Mouse (Mus musculus): ENCODE results near the gene Adh7. TPM values are rescaled to one million over a fixed set of nuclear protein-coding genes. Genes with fewer than 3 reads are reported as not detected.

Adh7 gene
- total RNA-seq, 1 experiment from 2014 or later = not detected

- ATAC-seq (replicated peaks; ENCODE audit: insufficient number of reproducible peaks, low FRiP score, low TSS enrichment, poor library complexity, severe bottlenecking) = no peak
Measured at GRCm38 (mm10) chr3:138244338-138244874, 26.8 kb downstream of the Adh7 start.

DNA sequence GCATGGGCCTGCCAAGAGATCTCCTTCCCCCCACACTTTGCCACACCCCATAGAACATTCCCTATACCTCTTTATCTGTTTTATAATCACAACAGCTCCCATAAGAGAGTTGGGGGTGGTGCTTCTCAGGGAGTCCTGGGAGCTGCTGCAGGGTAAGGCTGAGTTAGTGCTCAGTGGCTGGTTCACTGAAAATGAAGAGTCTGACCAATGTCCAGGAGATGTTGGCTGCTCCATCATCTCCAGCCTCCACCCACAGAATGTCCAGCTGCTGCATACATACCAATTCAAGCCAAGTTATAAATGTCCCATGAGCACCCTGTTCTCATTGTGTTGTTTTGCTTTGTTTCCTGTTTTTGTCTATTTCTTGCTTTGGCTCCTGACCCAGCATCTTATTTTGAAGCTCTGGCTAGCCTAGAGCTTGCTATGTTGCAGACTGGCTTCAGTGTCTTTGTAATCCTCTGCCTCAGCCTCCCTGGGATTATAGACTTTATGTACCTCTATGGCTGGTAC, 29.0 kb downstream of the Adh7 start:
- ATAC-seq (replicated peaks; ENCODE audit: insufficient number of reproducible peaks, low FRiP score, low TSS enrichment, poor library complexity, severe bottlenecking) = no peak

DNA sequence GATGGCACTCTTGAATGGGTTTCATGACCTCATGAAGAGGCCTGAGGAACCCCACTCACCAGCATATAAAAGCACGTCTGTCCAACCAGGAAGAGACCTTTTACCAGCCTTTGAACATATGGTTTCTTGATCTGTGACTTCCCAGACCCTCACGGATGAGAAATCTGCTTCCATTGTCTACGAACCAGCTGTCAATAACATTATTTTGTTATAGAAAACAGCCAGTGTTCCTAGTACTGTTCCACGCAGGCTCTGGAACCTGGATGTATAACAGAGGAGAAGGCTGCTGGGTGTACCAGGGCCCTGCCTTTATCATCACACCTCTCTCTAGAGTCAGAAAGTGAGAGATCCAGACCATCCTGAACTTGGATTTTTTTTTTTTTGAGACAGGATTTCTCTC, 29.7 kb downstream of the Adh7 start:
- ATAC-seq (replicated peaks; ENCODE audit: insufficient number of reproducible peaks, low FRiP score, low TSS enrichment, poor library complexity, severe bottlenecking) = no peak

DNA sequence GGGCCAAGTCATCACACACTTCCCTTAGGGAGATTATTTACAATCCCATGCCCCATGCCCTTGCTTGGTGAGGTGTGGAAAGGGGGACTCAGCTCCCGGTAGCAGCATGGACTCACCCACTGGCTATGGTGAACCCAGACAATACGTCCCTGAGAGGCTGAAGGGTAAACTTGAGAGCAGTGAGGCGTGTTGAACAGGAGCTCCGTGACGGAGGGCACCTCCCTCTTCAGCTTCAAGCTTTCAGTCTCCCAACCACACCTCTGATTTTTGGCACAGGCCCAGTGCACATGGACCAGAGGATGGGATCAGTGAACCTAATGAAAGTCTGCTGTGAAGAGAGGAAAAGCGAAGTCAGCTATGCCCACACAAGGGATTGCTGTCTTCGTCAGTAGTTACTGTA, 30.5 kb downstream of the Adh7 start:
- ATAC-seq (replicated peaks; ENCODE audit: insufficient number of reproducible peaks, low FRiP score, low TSS enrichment, poor library complexity, severe bottlenecking) = no peak

DNA sequence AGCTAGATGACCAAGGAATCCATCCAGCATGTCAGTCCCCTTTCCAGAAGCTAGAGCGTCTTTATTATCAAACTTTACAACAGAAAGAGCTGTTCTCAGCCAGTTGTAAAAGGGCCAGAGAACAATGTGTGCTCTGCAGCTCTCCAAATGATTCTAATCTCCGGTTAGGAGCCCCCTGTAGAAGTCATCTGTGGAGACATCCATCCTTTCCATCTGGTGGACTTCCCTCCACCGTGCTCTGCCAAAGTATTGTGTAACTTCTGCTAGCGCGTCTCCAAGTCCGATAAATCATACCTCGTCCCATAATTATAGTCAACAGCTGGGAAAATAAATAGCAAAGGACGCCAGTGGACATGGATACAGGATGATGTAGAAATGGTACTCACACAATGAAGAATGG, 31.2 kb downstream of the Adh7 start:
- ATAC-seq (replicated peaks; ENCODE audit: insufficient number of reproducible peaks, low FRiP score, low TSS enrichment, poor library complexity, severe bottlenecking) = no peak

DNA sequence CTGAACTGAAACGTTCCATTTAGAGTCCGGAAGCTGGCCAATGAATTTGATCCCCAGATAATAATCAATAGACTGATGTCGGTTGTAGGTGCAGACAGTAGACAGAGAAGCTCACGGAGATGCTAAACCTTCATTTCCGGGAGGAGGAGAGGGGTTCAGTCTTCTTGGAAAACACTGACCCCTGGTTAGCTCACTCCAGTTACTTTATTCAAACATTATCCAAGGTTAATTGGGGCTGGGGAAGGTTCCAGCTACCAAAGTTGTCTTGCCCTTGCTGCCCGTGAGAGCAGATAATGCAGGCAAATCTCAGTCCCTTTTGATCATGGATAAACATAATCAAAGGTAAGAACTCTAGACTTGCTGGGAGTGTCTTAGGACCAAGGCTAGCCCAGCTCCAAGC, 33.6 kb downstream of the Adh7 start:
- ATAC-seq (replicated peaks; ENCODE audit: insufficient number of reproducible peaks, low FRiP score, low TSS enrichment, poor library complexity, severe bottlenecking) = no peak

GRCm38 (mm10) chr3:138254205-138254604, 36.6 kb downstream of the Adh7 start:
- no peak for ATAC-seq (replicated peaks; ENCODE audit: insufficient number of reproducible peaks, low FRiP score, low TSS enrichment, poor library complexity, severe bottlenecking)

GRCm38 (mm10) chr3:138255366-138255765, 37.8 kb downstream of the Adh7 start:
- no peak for ATAC-seq (replicated peaks; ENCODE audit: insufficient number of reproducible peaks, low FRiP score, low TSS enrichment, poor library complexity, severe bottlenecking)

DNA sequence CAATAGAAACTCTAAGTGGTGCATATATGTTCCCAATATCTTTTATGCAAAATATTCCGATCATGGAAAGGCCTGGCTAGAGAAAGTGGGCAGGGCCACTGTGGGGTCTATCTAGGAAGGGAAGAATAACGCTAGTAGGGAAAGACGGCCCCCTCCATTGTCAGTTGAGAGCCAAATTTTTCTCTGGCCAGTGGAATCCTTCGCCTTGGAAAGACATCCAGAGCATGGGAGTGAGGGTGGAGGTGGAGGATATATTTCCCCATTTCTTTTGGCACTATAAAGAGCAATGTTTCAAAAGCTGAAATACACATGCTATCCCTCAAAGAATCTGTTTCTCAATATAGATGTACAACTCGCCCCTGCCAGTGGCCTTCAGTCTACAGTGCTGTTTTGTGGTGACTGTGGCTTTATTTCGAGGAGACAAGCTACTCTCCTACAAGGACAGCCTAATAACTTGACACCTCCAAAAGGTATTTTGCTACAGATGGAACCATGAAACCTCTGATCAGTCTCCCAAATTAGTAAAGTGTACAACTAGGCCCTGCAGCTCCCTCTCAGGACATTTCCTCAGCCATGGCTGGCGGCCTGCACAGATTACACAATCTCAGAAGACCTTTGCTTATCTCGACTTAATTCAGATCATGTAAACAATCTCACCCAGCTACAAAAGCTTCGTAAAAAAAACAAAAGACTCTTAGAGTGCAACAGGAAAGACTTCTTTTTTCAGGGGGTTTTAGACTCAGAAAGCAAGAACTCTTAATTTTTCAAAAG, 38.4 kb downstream of the Adh7 start:
- no peak for ATAC-seq (replicated peaks; ENCODE audit: insufficient number of reproducible peaks, low FRiP score, low TSS enrichment, poor library complexity, severe bottlenecking)

- no peak for ATAC-seq (replicated peaks; ENCODE audit: insufficient number of reproducible peaks, low FRiP score, low TSS enrichment, poor library complexity, severe bottlenecking)
Measured at GRCm38 (mm10) chr3:138260721-138261669, 43.4 kb downstream of the Adh7 start, which contains the start of gene Adh1. Gene Adh1 (plus strand): TSS chr3:138260991.

- no peak for ATAC-seq (replicated peaks; ENCODE audit: insufficient number of reproducible peaks, low FRiP score, low TSS enrichment, poor library complexity, severe bottlenecking)
Measured at GRCm38 (mm10) chr3:138262568-138262967, 45.0 kb downstream of the Adh7 start.

DNA sequence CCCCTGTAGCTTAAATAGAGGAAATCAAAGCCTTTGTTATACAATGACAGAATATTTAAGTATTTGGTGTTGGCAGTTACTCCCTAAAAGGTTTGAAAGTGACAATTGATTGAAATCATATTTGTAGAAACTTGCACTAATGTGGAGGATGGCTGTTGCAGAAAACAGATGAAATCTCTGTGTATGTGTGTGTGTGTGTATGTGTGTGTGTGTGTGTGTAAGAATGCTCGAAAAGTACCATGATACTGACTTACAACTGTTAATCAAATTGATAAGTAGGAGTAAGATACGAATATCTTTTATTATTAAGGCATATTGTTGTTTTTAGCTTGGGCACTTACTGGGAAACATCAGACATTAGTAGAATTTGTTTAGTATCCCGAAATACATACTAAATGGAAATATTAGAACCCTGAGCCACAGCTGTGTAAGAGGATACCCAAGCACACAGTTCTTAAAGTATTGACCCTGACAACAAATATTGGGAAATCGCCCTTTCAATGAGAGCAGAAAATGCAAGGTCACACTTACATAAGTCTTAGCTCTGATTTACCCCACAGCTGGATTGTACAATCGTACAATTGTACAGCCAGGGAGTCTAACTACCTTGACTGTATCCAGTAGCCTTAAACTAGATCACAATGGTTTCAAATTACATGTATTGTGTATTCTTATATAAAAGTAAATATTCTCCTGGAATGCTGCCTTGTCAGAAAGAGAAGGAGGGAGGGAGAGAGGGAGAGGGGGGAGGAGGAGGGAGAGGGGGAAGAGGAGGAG, 45.8 kb downstream of the Adh7 start:
- ATAC-seq (replicated peaks; ENCODE audit: insufficient number of reproducible peaks, low FRiP score, low TSS enrichment, poor library complexity, severe bottlenecking) = no peak

DNA sequence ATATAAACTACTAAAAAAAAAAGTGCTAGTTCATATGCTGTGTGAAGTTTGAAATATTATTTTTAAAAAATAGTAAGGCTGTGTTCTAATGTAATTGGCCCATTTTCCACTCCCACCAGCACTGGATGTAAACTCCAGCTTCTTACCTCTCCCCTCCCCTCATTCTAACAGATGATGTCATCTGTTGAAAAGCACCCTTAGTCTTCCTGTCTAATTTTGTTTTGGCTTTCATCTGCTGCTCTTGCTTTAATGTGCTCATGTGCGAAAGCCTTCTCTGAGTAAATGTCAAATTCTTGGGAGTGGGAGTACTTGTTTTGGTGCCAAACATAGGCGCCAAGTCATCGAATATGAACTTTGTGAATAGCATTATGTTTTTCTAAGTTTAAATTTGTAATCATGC, 47.1 kb downstream of the Adh7 start:
- ATAC-seq (replicated peaks; ENCODE audit: insufficient number of reproducible peaks, low FRiP score, low TSS enrichment, poor library complexity, severe bottlenecking) = no peak

DNA sequence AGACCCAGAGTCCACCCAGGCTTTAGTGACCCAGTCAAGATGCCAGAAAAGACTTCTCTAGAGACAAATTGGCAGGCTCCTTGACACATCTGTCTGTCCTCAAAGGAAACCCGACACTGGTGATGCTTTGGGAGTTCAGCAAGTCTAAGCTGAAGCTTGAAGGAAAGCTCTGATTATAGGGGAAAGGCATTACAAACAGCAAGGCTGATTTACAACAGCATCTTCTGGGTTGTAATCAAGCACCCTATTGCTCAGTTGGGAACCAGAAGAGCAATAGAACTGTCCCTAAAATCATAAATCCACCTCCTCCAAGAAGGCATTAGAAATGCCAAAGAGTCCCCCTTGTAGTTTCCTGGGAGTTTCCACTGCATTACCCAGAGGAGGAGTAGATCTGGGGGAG, 52.9 kb downstream of the Adh7 start:
- ATAC-seq (replicated peaks; ENCODE audit: insufficient number of reproducible peaks, low FRiP score, low TSS enrichment, poor library complexity, severe bottlenecking) = no peak

DNA sequence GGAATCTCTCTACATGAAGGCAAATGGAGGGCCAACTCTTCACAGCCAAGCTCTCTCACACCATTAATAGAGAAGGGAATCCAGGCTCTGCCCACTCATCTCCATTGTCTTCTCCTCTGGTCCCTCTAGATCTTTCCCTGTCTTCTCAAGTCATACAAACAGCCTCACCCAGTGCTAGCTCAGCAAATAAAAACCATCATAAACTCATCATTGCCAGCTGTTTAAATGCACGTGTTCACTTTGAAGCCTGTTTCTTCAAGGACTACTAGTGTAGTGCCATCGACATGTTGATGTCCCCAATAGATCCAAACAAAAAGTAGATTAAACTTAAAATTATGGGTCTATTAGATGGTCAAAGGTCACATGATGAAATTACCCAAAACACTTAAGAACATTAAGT, 53.7 kb downstream of the Adh7 start:
- ATAC-seq (replicated peaks; ENCODE audit: insufficient number of reproducible peaks, low FRiP score, low TSS enrichment, poor library complexity, severe bottlenecking) = no peak

DNA sequence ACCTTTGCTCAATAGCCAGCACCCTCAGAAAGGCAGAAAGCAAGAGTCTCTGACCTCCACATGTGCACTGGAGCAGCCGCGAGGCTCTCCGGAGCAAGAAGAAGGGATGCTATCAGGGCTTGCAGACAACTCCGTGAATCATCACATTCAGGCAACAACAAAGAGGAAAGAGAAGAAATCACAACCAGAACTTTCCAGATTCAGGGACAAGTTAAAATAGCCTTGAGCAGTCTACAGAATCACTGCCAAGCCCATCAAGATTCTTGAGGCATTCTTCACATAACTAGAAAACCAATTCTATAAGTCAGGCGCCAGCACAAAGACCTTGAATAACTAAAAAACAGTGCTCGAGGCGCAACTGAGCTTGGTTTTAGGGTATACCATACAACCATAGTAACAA, 55.5 kb downstream of the Adh7 start:
- ATAC-seq (replicated peaks; ENCODE audit: insufficient number of reproducible peaks, low FRiP score, low TSS enrichment, poor library complexity, severe bottlenecking) = no peak

GRCm38 (mm10) chr3:138275100-138275499, 57.5 kb downstream of the Adh7 start:
- ATAC-seq (replicated peaks; ENCODE audit: insufficient number of reproducible peaks, low FRiP score, low TSS enrichment, poor library complexity, severe bottlenecking) = no peak

DNA sequence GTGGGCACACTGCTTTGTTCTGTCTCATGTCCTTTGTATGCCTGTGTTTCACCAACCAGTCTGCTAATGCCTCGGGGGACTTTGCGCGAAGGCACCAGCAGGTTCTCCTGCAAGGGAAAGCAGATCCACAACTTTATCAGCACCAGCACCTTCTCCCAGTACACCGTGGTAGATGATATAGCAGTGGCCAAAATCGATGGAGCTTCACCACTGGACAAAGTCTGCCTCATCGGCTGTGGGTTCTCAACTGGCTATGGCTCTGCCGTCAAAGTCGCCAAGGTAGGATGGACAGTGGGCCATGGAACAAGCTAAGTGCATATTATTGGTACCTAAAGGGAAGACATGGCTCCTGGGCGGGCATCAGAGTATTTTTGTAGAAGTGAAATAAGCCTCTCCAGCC, 65.0 kb downstream of the Adh7 start:
- no peak for ATAC-seq (replicated peaks; ENCODE audit: insufficient number of reproducible peaks, low FRiP score, low TSS enrichment, poor library complexity, severe bottlenecking)

All from monocyte, adult 5-6 weeks (primary cell).